Mouse (Mus musculus): Measurements from ENCODE around the gene Rarres2. TPM values are rescaled to one million over a fixed set of nuclear protein-coding genes. Genes with fewer than 3 reads are reported as not detected.
A peak's percentile ranks its signal among the peaks of the same experiment; 100 is the strongest.

Gene Rarres2
- polyA plus RNA-seq, 1 experiment: 10.5 TPM

DNA sequence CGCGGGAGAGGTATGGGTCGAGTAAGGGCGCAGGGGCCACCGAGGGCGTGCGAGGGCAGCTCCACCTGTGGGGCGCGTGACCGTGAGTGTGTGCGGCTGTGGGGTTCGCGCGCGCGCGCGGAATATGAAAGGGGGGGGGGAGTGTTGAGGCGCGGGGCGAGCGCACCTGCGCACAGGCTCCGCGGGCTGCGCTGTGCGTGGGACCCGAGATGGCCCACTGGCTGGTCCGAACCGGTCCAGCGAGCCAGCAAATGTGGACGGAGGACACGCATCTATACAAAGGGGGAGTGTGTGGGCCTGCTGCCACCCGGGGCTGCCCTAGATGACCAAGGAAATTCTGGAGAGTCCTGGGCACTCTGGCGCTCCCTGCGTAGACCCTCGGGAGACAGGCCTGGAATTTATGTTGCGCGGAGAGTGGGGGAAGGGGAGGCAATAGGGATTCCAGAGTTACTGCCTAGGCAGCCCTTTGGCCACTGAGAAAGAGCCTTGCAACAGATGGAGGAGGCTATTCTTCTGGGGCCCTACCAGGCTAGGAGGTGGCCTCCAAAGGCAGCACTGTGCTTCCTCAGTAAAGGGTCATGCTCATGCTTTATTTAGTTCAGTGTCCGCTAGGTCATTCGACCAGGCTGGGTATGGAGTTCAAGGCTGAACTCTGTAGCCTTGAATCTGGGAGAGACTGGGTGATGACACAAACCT is 21.6 kb upstream of the Rarres2 start:
- Histone ChIP-seq H3K4me1 (ENCODE audit: control insufficient read depth, insufficient read depth, low read length) (peaks cover 25% of the 10 kb centered on the region), H3K36me3 (ENCODE audit: control insufficient read depth, insufficient read depth, low read length) (no peaks in the 10 kb centered on the region), H3K27me3 (ENCODE audit: control insufficient read depth, insufficient read depth, low read length) (no peaks in the 10 kb centered on the region), H3K4me3 (ENCODE audit: control insufficient read depth, low read depth, low read length) (peak overlapping the region; percentile 93), H3K27ac (ENCODE audit: control insufficient read depth, insufficient read depth, low read depth, low read length) (peak overlapping the region; percentile 98)
- TF ChIP-seq POLR2A (IDR thresholded peaks at IDR 0.05; ENCODE audit: control insufficient read depth, low read depth, low read length) (peak; percentile 10; the same call in 1 of the 2 replicates), CTCF (IDR thresholded peaks at IDR 0.05; ENCODE audit: control insufficient read depth, insufficient read depth, insufficient replicate concordance, low read depth, low read length) (no peak)

DNA sequence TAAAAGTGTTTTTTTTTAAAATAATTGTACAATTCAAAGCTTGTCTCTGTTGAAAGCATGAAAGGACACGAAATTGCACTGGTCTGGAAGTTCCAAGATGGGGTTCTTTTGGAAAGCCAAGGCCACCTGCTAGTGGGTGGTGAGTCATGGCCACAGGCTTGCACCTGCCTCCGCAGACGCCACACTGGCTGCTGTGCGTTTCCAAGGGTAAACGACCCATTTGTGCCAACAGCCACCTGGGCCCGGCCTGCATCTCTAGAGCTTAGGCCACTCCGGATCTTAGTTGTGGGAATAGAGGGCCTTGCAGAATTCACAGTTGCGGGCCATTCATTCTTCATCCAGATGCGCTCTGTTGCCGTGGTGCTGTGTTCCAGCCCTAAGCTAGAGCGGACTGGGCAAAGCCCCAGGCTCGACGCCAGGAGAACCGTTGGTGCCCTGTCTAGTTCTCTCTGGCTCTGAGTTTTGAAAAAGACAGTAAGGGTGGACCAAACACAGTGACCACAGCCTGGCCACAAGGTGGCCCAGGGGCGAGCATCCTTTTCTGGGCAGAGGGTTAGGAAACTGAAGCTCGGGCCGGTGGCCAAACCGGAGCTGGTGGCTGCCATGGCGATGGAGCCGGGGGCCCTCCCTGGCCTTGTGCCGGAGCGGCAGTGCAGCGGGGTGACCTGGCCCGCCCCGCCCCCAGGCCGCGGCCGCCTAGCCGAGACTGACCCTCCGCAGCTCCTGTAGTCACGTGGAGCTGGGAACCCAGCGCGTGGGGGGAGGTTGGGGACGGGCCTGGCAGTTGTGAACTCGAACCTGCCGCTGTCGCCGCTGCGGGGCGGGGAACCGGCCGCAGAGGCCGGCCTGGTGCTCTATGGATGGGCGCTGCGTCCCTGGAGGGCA is 20.8 kb upstream of the Rarres2 start, which contains the start of the genes Repin1 and Gm44965:
TSS of gene Repin1 (plus strand) at position 726 of the 885 bp plus-strand sequence.
TSS of gene Gm44965 (plus strand) at position 784 of the 885 bp plus-strand sequence.
- Histone ChIP-seq H3K27ac (ENCODE audit: control insufficient read depth, insufficient read depth, low read depth, low read length) (peak within 1 kb of the TSS; percentile 98), H3K4me1 (ENCODE audit: control insufficient read depth, insufficient read depth, low read length) (peaks cover 25% of the 10 kb centered on the region), H3K27me3 (ENCODE audit: control insufficient read depth, insufficient read depth, low read length) (no peaks in the 10 kb centered on the region), H3K4me3 (ENCODE audit: control insufficient read depth, low read depth, low read length) (peak within 1 kb of the TSS; percentile 93), H3K36me3 (ENCODE audit: control insufficient read depth, insufficient read depth, low read length) (no peaks in the 10 kb centered on the region)
- TF ChIP-seq POLR2A (IDR thresholded peaks at IDR 0.05; ENCODE audit: control insufficient read depth, low read depth, low read length) (peak; percentile 72), CTCF (IDR thresholded peaks at IDR 0.05; ENCODE audit: control insufficient read depth, insufficient read depth, insufficient replicate concordance, low read depth, low read length) (no peak; the same call in 1 of the 2 replicates)

DNA sequence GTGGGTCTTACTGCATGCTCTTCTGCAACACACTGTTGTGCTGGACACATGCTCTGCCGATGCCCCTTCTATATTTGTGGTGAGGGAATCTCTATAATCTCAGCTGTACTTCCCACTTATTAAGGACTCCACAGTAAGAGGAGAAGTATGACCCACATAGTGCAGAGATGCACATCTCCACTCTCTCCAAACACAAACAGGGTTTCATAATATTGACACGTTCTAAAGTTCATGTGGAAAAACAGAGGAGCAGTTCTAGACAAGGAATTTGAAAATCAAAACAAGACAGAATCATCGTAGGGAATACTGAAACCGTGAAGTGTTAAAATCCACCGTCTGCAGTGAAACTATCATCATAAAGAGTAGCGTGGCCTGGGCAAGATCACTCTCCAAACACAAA is 19.3 kb upstream of the Rarres2 start:
- TF ChIP-seq CTCF (IDR thresholded peaks at IDR 0.05; ENCODE audit: control insufficient read depth, insufficient read depth, insufficient replicate concordance, low read depth, low read length) (no peak), POLR2A (IDR thresholded peaks at IDR 0.05; ENCODE audit: control insufficient read depth, low read depth, low read length) (no peak)
- Histone ChIP-seq H3K27ac (ENCODE audit: control insufficient read depth, insufficient read depth, low read depth, low read length) (no peak overlapping the region), H3K4me1 (ENCODE audit: control insufficient read depth, insufficient read depth, low read length) (peaks cover 19% of the 10 kb centered on the region), H3K4me3 (ENCODE audit: control insufficient read depth, low read depth, low read length) (no peak overlapping the region), H3K27me3 (ENCODE audit: control insufficient read depth, insufficient read depth, low read length) (no peaks in the 10 kb centered on the region), H3K36me3 (ENCODE audit: control insufficient read depth, insufficient read depth, low read length) (no peaks in the 10 kb centered on the region)

DNA sequence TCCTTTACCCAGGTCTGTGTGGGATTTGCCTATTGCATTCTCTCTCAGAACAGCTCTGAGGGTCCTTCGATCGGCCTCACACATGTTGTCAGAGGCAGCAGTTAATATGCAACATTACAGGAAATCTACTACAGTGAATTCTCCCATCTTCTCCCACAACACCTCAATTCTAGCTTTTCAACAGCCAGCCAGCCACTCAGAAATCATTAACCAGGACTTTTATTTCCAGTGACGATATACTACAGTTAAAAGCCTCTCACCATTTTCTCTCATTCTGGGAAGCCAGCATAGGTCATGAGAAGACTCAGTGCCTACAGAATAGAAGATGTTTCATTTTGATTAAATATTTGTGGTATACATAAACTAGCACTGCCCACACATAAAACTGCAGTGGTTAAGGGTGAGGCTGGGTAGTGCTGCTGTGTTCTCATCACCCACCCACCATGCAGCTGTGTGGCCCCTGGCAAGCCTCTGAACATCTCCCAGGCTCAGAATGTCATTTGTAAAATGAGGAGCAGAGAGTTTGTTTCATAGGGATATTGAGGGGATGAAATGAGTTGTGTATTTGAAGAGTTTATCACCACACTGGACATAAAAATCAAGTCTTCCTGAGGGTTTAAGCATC is 18.7 kb upstream of the Rarres2 start:
- Histone ChIP-seq H3K27ac (ENCODE audit: control insufficient read depth, insufficient read depth, low read depth, low read length) (no peak overlapping the region), H3K4me1 (ENCODE audit: control insufficient read depth, insufficient read depth, low read length) (peaks cover 16% of the 10 kb centered on the region), H3K4me3 (ENCODE audit: control insufficient read depth, low read depth, low read length) (no peak overlapping the region), H3K36me3 (ENCODE audit: control insufficient read depth, insufficient read depth, low read length) (no peaks in the 10 kb centered on the region), H3K27me3 (ENCODE audit: control insufficient read depth, insufficient read depth, low read length) (no peaks in the 10 kb centered on the region)
- TF ChIP-seq CTCF (IDR thresholded peaks at IDR 0.05; ENCODE audit: control insufficient read depth, insufficient read depth, insufficient replicate concordance, low read depth, low read length) (no peak), POLR2A (IDR thresholded peaks at IDR 0.05; ENCODE audit: control insufficient read depth, low read depth, low read length) (no peak)

DNA sequence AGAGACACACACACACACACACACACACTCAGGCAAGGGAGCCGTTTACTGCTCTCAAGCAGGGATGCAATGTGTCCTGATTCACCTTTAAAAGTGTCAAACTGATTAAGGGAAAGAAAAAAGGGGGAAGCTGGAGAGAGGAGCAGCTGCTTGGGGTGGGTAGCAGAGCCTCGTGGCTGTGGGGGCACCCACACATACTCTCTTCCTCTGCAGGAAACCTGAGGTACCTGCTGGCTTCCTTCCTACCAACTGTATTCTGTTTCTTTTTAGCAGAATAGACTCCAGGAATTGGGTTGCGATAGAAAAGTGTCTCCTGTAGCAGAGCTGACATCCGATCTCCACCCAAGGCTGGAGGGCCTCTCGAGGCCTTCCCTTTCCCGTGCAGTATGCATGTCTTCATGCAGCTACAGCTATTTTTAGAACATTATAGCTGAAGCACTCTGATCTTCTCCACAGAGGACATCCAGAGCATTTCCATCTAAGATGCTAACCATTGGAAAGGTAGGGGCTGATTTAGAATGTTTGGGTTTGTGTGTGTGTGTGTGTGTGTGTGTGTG is 16.7 kb upstream of the Rarres2 start, which contains the start of gene Gm45021:
TSS of gene Gm45021 (plus strand) at position 417 of the 557 bp plus-strand sequence.
- Histone ChIP-seq H3K27ac (ENCODE audit: control insufficient read depth, insufficient read depth, low read depth, low read length) (no peak within 1 kb of the TSS), H3K4me1 (ENCODE audit: control insufficient read depth, insufficient read depth, low read length) (peaks cover 4% of the 10 kb centered on the region), H3K4me3 (ENCODE audit: control insufficient read depth, low read depth, low read length) (no peak within 1 kb of the TSS), H3K36me3 (ENCODE audit: control insufficient read depth, insufficient read depth, low read length) (no peaks in the 10 kb centered on the region), H3K27me3 (ENCODE audit: control insufficient read depth, insufficient read depth, low read length) (no peaks in the 10 kb centered on the region)
- TF ChIP-seq POLR2A (IDR thresholded peaks at IDR 0.05; ENCODE audit: control insufficient read depth, low read depth, low read length): no peak
- no peak for TF ChIP-seq CTCF (IDR thresholded peaks at IDR 0.05; ENCODE audit: control insufficient read depth, insufficient read depth, insufficient replicate concordance, low read depth, low read length)

DNA sequence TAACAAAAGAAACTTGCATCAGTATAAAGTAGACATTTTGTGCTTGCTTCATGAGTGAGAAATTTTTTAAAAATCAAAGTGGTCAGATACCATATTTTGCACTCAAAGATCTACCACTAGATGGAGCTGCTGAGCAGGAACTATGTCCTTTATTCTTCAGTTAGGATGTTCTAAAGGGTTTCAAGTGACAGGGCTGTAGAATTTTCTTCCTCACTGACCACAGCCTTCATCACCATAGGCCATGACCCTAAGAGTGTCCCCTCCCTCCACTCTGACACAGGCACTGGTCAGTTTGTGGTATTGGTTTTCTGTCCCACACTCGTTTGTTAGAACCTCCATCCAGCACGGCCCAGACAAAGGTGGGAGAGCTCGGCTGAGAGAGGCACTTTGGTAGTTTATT is 9.4 kb upstream of the Rarres2 start:
- Histone ChIP-seq H3K27ac (ENCODE audit: control insufficient read depth, insufficient read depth, low read depth, low read length) (no peak overlapping the region), H3K36me3 (ENCODE audit: control insufficient read depth, insufficient read depth, low read length) (no peaks in the 10 kb centered on the region), H3K4me1 (ENCODE audit: control insufficient read depth, insufficient read depth, low read length) (no peaks in the 10 kb centered on the region), H3K4me3 (ENCODE audit: control insufficient read depth, low read depth, low read length) (no peak overlapping the region), H3K27me3 (ENCODE audit: control insufficient read depth, insufficient read depth, low read length) (no peaks in the 10 kb centered on the region)
- TF ChIP-seq CTCF (IDR thresholded peaks at IDR 0.05; ENCODE audit: control insufficient read depth, insufficient read depth, insufficient replicate concordance, low read depth, low read length): no peak
- no peak for TF ChIP-seq POLR2A (IDR thresholded peaks at IDR 0.05; ENCODE audit: control insufficient read depth, low read depth, low read length)
